Mouse (Mus musculus) midbrain, postnatal 0 days (tissue): ENCODE measurements around the gene Ikbkg. TPM values are rescaled to one million over a fixed set of nuclear protein-coding genes. Genes with fewer than 3 reads are reported as not detected.
A peak's percentile ranks its signal among the peaks of the same experiment; 100 is the strongest.
"Not testable (repeated sequence)": the region's sequence is repeated elsewhere in the genome, so short reads cannot be mapped to it uniquely, and the experiment has no call there.

ENCODE experiments used
- ATAC-seq: fragments of 200-750 bp; cut with Nextera tagmentation; 2 replicates; pipeline ENCODE4 v1.8.0; 2017; ENCODE audit warnings: moderate number of reproducible peaks, mild to moderate bottlenecking, moderate TSS enrichment, moderate library complexity; ENCODE audit not compliant: low FRiP score
- DNase-seq: peaks from one replicate; pipeline ENCODE4 v3.0.0-alpha.2; 2015; ENCODE audit warnings: low spot score
- H3K27ac ChIP-seq: fragments of 300-500 bp; sonication (generic); 2 replicates; pipeline ENCODE4 v1.5.1; 2014; ENCODE audit warnings: low read depth, mild to moderate bottlenecking, low read length, mixed read lengths
- H3K27me3 ChIP-seq: fragments of 300-500 bp; sonication (generic); 2 replicates; pipeline ENCODE4 v1.6.1; 2014; ENCODE audit warnings: low read length, control low read depth, mixed read lengths; ENCODE audit not compliant: insufficient read depth
- H3K36me3 ChIP-seq: fragments of 300-500 bp; sonication (generic); 2 replicates; pipeline ENCODE4 v1.6.1; 2014; ENCODE audit warnings: low read length, control low read depth, mixed read lengths; ENCODE audit not compliant: insufficient read depth
- H3K4me1 ChIP-seq: fragments of 300-500 bp; sonication (generic); 2 replicates; pipeline ENCODE4 v1.6.1; 2014; ENCODE audit warnings: mild to moderate bottlenecking, control low read depth, antibody characterized with exemption, low read length, mixed read lengths; ENCODE audit not compliant: insufficient read depth
- H3K4me2 ChIP-seq: fragments of 300-500 bp; sonication (generic); 2 replicates; pipeline ENCODE4 v1.6.1; 2014; ENCODE audit warnings: low read depth, mild to moderate bottlenecking, low read length, mixed read lengths; ENCODE audit not compliant: poor library complexity, severe bottlenecking
- H3K4me3 ChIP-seq: fragments of 300-500 bp; sonication (generic); 2 replicates; pipeline ENCODE4 v1.5.1; 2014; ENCODE audit warnings: low read depth, mild to moderate bottlenecking, low read length, moderate library complexity
- H3K9ac ChIP-seq: fragments of 300-500 bp; sonication (generic); replicated peaks from 2 replicates; pipeline ENCODE4 v1.6.1; 2014; ENCODE audit warnings: mild to moderate bottlenecking, low read length, moderate library complexity, mixed read lengths; ENCODE audit not compliant: poor library complexity, severe bottlenecking
- H3K9me3 ChIP-seq: fragments of 300-500 bp; sonication (generic); 2 replicates; pipeline ENCODE4 v1.6.1; 2016; ENCODE audit warnings: low read length, control low read depth
- CTCF ChIP-seq: IDR thresholded peaks from 2 replicates; pipeline ENCODE4 v1.5.1; 2016; ENCODE audit warnings: antibody characterized with exemption, mild to moderate bottlenecking
- WGBS: fragments of 180-500 bp; shearing (Covaris S2); extraction: QIAGEN DNeasy Blood & Tissue Kit; methylation state at CpG from one replicate; pipeline ENCODE4 v1.1.7; 2014; 5-methylcytosine and 5-hydroxymethylcytosine counted together
- polyA plus RNA-seq: library from polyadenylated mRNA; unstranded; fragments of >200 nt; fragmentation: Nextera tagmentation; extraction: Ambion mirVana; gene quantifications from 2 replicates; pipeline ENCODE4 v1.2.1, GENCODE M21; 2015
- total RNA-seq: library from RNA; depleted of rRNA; stranded (reverse); fragments of >200 nt; gene quantifications from 2 replicates; pipeline ENCODE4 v1.2.3, GENCODE M21; 2014; rRNA removed

The Ikbkg gene
- total RNA-seq (20.4 and 24.7 TPM in 2 replicates), polyA plus RNA-seq (11.5 and 12.4 TPM in 2 replicates)

- Histone ChIP-seq H3K4me2 (peak within 1 kb of the TSS; percentile 58), H3K9ac (peak within 1 kb of the TSS; percentile 72), H3K27me3 (no peaks in the 10 kb centered on the region), H3K36me3 (no peaks in the 10 kb centered on the region), H3K9me3 (no peaks in the 10 kb centered on the region), H3K4me1 (0 out of 2 replicates have a peak, but pooled peaks cover 3% of the 10 kb centered on the region), H3K4me3 (peak within 1 kb of the TSS; percentile 46), H3K27ac (peak within 1 kb of the TSS; percentile 85)
- TF ChIP-seq CTCF = peak; percentile 72
- peak; percentile 99 for ATAC-seq
- DNase-seq = peak; percentile 93
- 22% methylated on average over 29 of the region's 30 CpGs for WGBS
Measured at GRCm38 (mm10) chrX:74392535-74393443, at the start of gene Ikbkg, which contains the start of gene Fam3a. TSS of gene Ikbkg (plus strand) at chrX:74393290. TSS of gene Fam3a (minus strand) at chrX:74393272.

- H3K9ac ChIP-seq = peak overlapping the region; percentile 56
- peak overlapping the region; percentile 63 for H3K27ac ChIP-seq
- peak overlapping the region; percentile 37 for H3K4me3 ChIP-seq
- no peaks in the 10 kb centered on the region for H3K4me1 ChIP-seq
- 28% methylated on average over 13 of the region's 13 CpGs for WGBS
- H3K4me2 ChIP-seq = peak overlapping the region; percentile 52
- DNase-seq = peak; percentile 4
- no peaks in the 10 kb centered on the region for H3K27me3 ChIP-seq
- peak; percentile 52 for ATAC-seq
- no peaks in the 10 kb centered on the region for H3K36me3 ChIP-seq
- H3K9me3 ChIP-seq = no peaks in the 10 kb centered on the region
- TF ChIP-seq CTCF = no peak
Measured at GRCm38 (mm10) chrX:74352645-74353466, 40.2 kb upstream of the Ikbkg start.

- peak within 1 kb of the TSS; percentile 56 for H3K9ac ChIP-seq
- H3K9me3 ChIP-seq = no peaks in the 10 kb centered on the region
- no peaks in the 10 kb centered on the region for H3K27me3 ChIP-seq
- ATAC-seq = peak; percentile 92
- 46% methylated on average over 13 of the region's 22 CpGs for WGBS
- peak within 1 kb of the TSS; percentile 63 for H3K27ac ChIP-seq
- no peaks in the 10 kb centered on the region for H3K36me3 ChIP-seq
- TF ChIP-seq CTCF = no peak
- DNase-seq = peak; percentile 86
- H3K4me2 ChIP-seq = peak within 1 kb of the TSS; percentile 52
- no peaks in the 10 kb centered on the region for H3K4me1 ChIP-seq
- peak within 1 kb of the TSS; percentile 37 for H3K4me3 ChIP-seq
Measured at GRCm38 (mm10) chrX:74353467-74353770, 39.7 kb upstream of the Ikbkg start, which contains the start of gene Lage3. TSS of gene Lage3 (minus strand) at chrX:74353618.

- WGBS = 100% methylated on average over 2 of the region's 3 CpGs
- ATAC-seq = not testable (repeated sequence)
Measured at GRCm38 (mm10) chrX:74357069-74357468, 36.0 kb upstream of the Ikbkg start.

GRCm38 (mm10) chrX:74359171-74359570 is 33.9 kb upstream of the Ikbkg start:
- Histone ChIP-seq H3K9me3 (no peaks in the 10 kb centered on the region), H3K27ac (no peak overlapping the region), H3K27me3 (no peaks in the 10 kb centered on the region), H3K36me3 (no peaks in the 10 kb centered on the region), H3K9ac (no peak overlapping the region), H3K4me1 (no peaks in the 10 kb centered on the region), H3K4me2 (no peak overlapping the region), H3K4me3 (no peak overlapping the region)
- no peak for ATAC-seq
- no peak for DNase-seq
- WGBS = 59% methylated on average over 11 of the region's 11 CpGs
- TF ChIP-seq CTCF = no peak

More at GRCm38 (mm10) chrX:74357069-74357468, 36.0 kb upstream of the Ikbkg start:
- not testable (repeated sequence) for H3K27ac ChIP-seq, H3K4me1 ChIP-seq, H3K4me3 ChIP-seq, H3K9me3 ChIP-seq, H3K4me2 ChIP-seq, H3K27me3 ChIP-seq, H3K9ac ChIP-seq, DNase-seq, H3K36me3 ChIP-seq
